Mouse (Mus musculus) heart, postnatal 0 days (tissue): ENCODE data around the gene Crebzf.

Source experiments
- CTCF ChIP-seq: IDR thresholded peaks from 2 replicates; pipeline ENCODE4 v1.5.1; 2016; ENCODE audit warnings: antibody characterized with exemption, control low read depth, low read depth
- EP300 ChIP-seq: IDR thresholded peaks from 2 replicates; pipeline ENCODE4 v1.6.1; 2016; ENCODE audit warnings: antibody characterized with exemption, low read depth

DNA sequence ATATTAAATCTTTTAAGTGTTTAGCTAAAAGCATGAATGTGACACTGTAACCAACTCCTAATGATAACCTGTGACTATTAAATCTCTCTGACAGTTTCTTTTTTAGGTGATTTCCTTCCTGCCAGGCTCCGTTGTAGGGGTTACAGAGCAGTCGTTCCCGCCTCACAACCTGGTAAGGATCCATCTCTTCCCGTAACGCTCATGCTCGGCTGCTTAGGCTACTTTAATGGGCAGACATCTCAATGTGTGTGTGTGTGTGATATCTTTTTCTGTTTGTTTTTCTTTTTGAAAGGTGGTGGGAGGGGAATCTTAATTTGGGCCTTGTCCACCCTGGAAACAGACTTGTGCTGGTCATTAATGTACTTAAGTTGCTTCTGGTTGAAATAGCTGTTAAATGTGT, 1.7 kb downstream of the Crebzf start:
- TF ChIP-seq CTCF: no peak
- no peak for TF ChIP-seq EP300
